Mouse (Mus musculus): ENCODE measurements around the gene Gkn2. TPM values are rescaled to one million over a fixed set of nuclear protein-coding genes. Genes with fewer than 3 reads are reported as not detected.

Gene Gkn2
- total and polyA plus RNA-seq, 2 experiments from 2014 or later, result not detected

DNA sequence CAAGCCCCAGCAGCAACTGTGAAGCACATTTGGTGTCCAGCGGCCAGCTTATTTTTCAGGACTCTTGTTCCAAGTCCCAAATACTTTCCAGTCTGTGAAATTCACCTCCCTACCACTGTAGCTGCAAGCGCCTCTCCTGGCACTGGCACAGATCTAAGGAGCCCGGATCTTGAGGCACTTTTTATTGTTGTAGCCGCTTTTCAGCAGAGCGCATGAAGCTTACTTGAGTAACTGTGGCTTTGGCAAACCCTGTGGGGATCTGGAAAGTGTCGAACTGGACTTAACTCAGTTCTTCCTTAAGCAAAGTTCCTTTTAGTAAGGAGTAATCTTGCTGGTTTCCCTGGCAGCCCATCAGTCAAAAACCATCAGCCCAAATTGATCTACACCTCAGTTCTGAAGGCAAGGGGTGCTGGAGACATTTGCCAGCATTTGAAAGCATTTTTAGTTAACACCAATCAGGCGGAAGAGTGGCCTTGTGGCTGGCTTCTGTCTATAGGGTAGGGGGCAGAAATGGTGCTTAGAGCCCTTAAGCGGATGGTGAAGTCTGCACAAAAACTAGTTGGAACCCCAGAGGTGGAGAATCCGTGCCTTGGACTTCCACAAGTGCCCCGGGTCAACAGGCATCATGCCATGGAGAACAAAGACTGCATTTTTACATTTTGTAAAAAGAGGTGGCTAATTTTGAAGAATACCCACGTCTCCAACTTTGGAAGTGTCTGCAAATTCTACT is 38.6 kb upstream of the Gkn2 start:
- Histone ChIP-seq H3K36me3 (replicated peaks; ENCODE audit: control insufficient read depth, insufficient read depth, low read length) (no peaks in the 10 kb centered on the region), H3K4me1 (ENCODE audit: control insufficient read depth, insufficient read depth) (no peaks in the 10 kb centered on the region), H3K4me3 (ENCODE audit: low read depth, low read length) (peak overlapping the region; percentile 59), H3K27ac (ENCODE audit: low read depth) (peak overlapping the region; percentile 76), H3K9ac (replicated peaks; ENCODE audit: low read depth, low read length) (peak overlapping the region; percentile 55), H3K27me3 (ENCODE audit: control insufficient read depth, insufficient read depth, low read length) (peaks cover 23% of the 10 kb centered on the region; the same call in 1 of the 2 replicates), H3K9me3 (replicated peaks; ENCODE audit: control insufficient read depth, low read length) (no peaks in the 10 kb centered on the region), H3K4me2 (ENCODE audit: low read depth, low read length) (peak overlapping the region; percentile 86)
- ATAC-seq (ENCODE audit: insufficient read depth, low read depth) (no peak), DNase-seq (ENCODE audit: low spot score) (no peak)
- TF ChIP-seq CTCF (IDR thresholded peaks at IDR 0.05; ENCODE audit: low read depth) (no peak), EP300 (IDR thresholded peaks at IDR 0.05; ENCODE audit: low read depth) (no peak)
- 37% methylated on average over 11 of the region's 11 CpGs for WGBS

DNA sequence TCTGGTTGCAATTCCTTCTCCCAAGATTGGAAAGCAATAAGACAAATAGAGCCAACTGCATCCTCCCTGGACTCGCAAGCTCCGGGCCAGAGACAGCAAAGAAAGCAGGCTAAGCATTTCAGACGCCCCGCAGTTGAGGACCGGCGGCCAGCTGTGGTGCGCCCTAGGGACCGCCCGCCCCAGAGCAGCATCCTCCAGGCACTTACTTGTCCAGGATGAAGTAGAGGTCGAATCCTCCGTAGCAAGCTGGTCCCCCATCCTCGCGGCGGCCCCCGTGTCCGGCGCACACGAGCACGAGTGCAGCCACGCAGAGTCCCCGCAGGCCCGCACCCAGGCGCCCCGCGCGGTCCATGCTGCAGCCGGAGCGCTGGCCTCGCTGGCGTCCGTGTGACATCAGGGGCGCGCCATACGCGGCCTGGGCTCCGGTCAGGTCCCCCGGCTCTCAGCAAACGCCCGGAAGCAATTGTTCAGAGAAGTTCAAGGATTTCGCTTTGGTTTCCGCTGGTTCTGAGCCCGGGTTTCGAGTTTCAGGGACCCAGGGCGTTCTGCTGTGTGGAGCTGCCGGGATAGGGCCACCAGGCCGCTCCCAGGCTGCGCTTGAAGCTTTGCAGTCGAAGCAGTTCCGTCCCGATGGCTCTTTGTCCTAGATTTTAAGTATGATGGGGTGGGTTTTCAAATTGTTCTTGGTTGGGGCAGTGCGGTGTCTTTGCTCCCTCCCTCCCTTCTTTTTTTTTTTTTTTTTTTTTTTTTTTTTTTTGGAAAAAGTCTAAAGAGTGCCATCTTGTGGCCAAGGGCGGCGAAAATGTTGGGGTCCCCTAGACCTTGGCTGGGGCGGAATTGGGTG is 37.8 kb upstream of the Gkn2 start, which contains the start of gene Antxr1:
Gene Antxr1 (minus strand): TSS at position 731 of the 844 bp plus-strand sequence.
- Histone ChIP-seq H3K4me1 (ENCODE audit: control insufficient read depth, insufficient read depth) (no peaks in the 10 kb centered on the region), H3K27me3 (ENCODE audit: control insufficient read depth, insufficient read depth, low read length) (peaks cover 23% of the 10 kb centered on the region; the same call in 1 of the 2 replicates), H3K27ac (ENCODE audit: low read depth) (peak within 1 kb of the TSS; percentile 76), H3K9me3 (replicated peaks; ENCODE audit: control insufficient read depth, low read length) (no peaks in the 10 kb centered on the region), H3K4me3 (ENCODE audit: low read depth, low read length) (peak within 1 kb of the TSS; percentile 59), H3K36me3 (replicated peaks; ENCODE audit: control insufficient read depth, insufficient read depth, low read length) (no peaks in the 10 kb centered on the region), H3K9ac (replicated peaks; ENCODE audit: low read depth, low read length) (peak within 1 kb of the TSS; percentile 55), H3K4me2 (ENCODE audit: low read depth, low read length) (peak within 1 kb of the TSS; percentile 86)
- under 1% methylated on average over 54 of the region's 54 CpGs for WGBS
- DNase-seq (ENCODE audit: low spot score), result peak; percentile 36
- TF ChIP-seq EP300 (IDR thresholded peaks at IDR 0.05; ENCODE audit: low read depth), result no peak
- peak; percentile 30 for TF ChIP-seq CTCF (IDR thresholded peaks at IDR 0.05; ENCODE audit: low read depth)
- ATAC-seq (ENCODE audit: insufficient read depth, low read depth), result peak; percentile 66

DNA sequence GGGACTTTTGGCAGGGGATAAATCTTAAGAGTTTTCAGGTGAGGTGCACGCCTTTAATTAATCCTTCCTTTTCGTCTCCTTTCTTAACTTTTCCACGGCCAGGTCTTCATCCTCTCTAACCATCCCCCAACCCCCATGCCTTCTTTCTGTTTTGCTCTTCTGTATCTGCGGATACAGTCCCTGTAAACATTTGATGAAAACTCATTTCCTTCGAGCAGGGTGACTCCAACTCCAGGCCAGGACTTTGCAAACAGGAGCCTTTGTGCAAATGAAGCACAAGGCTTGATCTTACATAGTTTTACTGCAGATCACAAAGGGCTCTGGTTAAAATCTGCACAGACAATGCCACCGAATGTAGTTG is 37.2 kb upstream of the Gkn2 start:
- no peak overlapping the region for H3K9ac ChIP-seq (replicated peaks; ENCODE audit: low read depth, low read length)
- H3K4me2 ChIP-seq (ENCODE audit: low read depth, low read length), result peak overlapping the region; percentile 86
- no peaks in the 10 kb centered on the region for H3K9me3 ChIP-seq (replicated peaks; ENCODE audit: control insufficient read depth, low read length)
- TF ChIP-seq CTCF (IDR thresholded peaks at IDR 0.05; ENCODE audit: low read depth), result no peak
- TF ChIP-seq EP300 (IDR thresholded peaks at IDR 0.05; ENCODE audit: low read depth), result no peak
- H3K27ac ChIP-seq (ENCODE audit: low read depth), result no peak overlapping the region
- DNase-seq (ENCODE audit: low spot score), result no peak
- no peaks in the 10 kb centered on the region for H3K36me3 ChIP-seq (replicated peaks; ENCODE audit: control insufficient read depth, insufficient read depth, low read length)
- ATAC-seq (ENCODE audit: insufficient read depth, low read depth), result no peak
- peaks cover 23% of the 10 kb centered on the region; the same call in 1 of the 2 replicates for H3K27me3 ChIP-seq (ENCODE audit: control insufficient read depth, insufficient read depth, low read length)
- H3K4me3 ChIP-seq (ENCODE audit: low read depth, low read length), result 0 out of 2 replicates have a peak overlapping the region, but pooled peaks have one; percentile 59
- WGBS, result 28% methylated on average over 6 of the region's 6 CpGs
- H3K4me1 ChIP-seq (ENCODE audit: control insufficient read depth, insufficient read depth), result no peaks in the 10 kb centered on the region

DNA sequence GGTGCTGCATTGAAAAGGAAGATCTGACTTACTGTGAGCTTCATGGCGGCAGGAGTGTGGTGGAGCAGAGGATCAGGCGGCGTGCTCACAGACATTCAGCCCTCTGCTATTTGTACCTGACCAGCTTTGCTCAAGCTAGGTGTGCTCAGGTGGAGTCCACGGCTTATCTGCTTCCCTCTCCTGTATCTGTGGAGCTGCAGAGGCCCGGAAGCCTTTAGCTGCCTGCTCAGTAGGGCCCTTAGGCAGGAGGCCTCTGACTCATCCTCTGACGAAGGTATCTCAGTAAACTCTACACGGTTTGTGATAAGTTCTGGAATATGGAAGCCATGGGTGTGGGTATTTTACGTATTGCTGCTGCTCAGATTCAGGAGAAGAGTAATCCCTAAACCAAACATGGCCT is 22.3 kb upstream of the Gkn2 start, which contains the start of gene Gkn1:
Gene Gkn1 (minus strand): TSS at position 114 of the 400 bp plus-strand sequence.
- ATAC-seq (ENCODE audit: insufficient read depth, low read depth), result no peak
- Histone ChIP-seq H3K27me3 (ENCODE audit: control insufficient read depth, insufficient read depth, low read length) (no peaks in the 10 kb centered on the region), H3K9me3 (replicated peaks; ENCODE audit: control insufficient read depth, low read length) (no peaks in the 10 kb centered on the region), H3K27ac (ENCODE audit: low read depth) (no peak within 1 kb of the TSS), H3K4me1 (ENCODE audit: control insufficient read depth, insufficient read depth) (no peaks in the 10 kb centered on the region), H3K4me2 (ENCODE audit: low read depth, low read length) (no peak within 1 kb of the TSS), H3K9ac (replicated peaks; ENCODE audit: low read depth, low read length) (no peak within 1 kb of the TSS), H3K36me3 (replicated peaks; ENCODE audit: control insufficient read depth, insufficient read depth, low read length) (no peaks in the 10 kb centered on the region), H3K4me3 (ENCODE audit: low read depth, low read length) (no peak within 1 kb of the TSS)
- DNase-seq (ENCODE audit: low spot score), result no peak
- 81% methylated on average over 8 of the region's 8 CpGs for WGBS
- TF ChIP-seq CTCF (IDR thresholded peaks at IDR 0.05; ENCODE audit: low read depth) (no peak), EP300 (IDR thresholded peaks at IDR 0.05; ENCODE audit: low read depth) (no peak)

DNA sequence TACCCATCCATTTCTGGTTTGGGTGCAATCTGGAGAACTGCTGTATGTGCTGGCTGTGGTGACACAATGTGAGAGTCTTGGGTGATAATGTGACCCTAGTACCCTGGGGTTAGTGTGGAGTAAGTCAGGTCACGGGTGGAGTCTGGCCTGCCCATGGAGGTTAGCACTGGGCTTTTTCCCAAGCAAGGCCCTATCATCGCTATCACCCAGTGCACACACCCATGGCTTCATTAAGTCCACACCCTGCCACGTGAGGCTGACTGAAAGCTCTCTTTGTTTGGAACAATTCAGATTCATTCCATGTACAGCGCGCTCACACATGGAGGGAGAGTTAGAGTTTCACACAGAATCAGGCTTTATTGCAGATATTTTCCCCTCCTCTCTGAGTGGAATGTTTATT is 18.7 kb upstream of the Gkn2 start:
- WGBS, result 65% methylated on average over 5 of the region's 5 CpGs

More for the DNA sequence above, 18.7 kb upstream of the Gkn2 start:
- H3K4me3 ChIP-seq (ENCODE audit: low read depth, low read length), result no peak overlapping the region
- ATAC-seq (ENCODE audit: insufficient read depth, low read depth), result no peak
- no peaks in the 10 kb centered on the region for H3K27me3 ChIP-seq (ENCODE audit: control insufficient read depth, insufficient read depth, low read length)
- H3K9ac ChIP-seq (replicated peaks; ENCODE audit: low read depth, low read length), result no peak overlapping the region
- no peaks in the 10 kb centered on the region for H3K36me3 ChIP-seq (replicated peaks; ENCODE audit: control insufficient read depth, insufficient read depth, low read length)
- no peaks in the 10 kb centered on the region for H3K4me1 ChIP-seq (ENCODE audit: control insufficient read depth, insufficient read depth)
- H3K27ac ChIP-seq (ENCODE audit: low read depth), result no peak overlapping the region
- no peaks in the 10 kb centered on the region for H3K9me3 ChIP-seq (replicated peaks; ENCODE audit: control insufficient read depth, low read length)
- no peak for DNase-seq (ENCODE audit: low spot score)
- no peak overlapping the region for H3K4me2 ChIP-seq (ENCODE audit: low read depth, low read length)
- TF ChIP-seq EP300 (IDR thresholded peaks at IDR 0.05; ENCODE audit: low read depth), result no peak
- TF ChIP-seq CTCF (IDR thresholded peaks at IDR 0.05; ENCODE audit: low read depth), result no peak
